Mouse (Mus musculus): ENCODE measurements around the gene Syt14.

GRCm38 (mm10) chr1:192857582-192857981, 178.0 kb downstream of the Syt14 start:
- no peak for TF ChIP-seq CTCF (IDR thresholded peaks at IDR 0.05; ENCODE audit: low read depth, low read length)
- no peak for TF ChIP-seq POLR2A (IDR thresholded peaks at IDR 0.05; ENCODE audit: extremely low read depth, insufficient read depth, low read length)

All from liver, adult 2 months (tissue).